ENCODE assay signal across 28 mouse cellular contexts in genomic region chr10:108360801-108361200, GRCm38 (mm10). TPM values are rescaled to one million over a fixed set of nuclear protein-coding genes. Genes with fewer than 3 reads are reported as not detected.
DNase-seq lines count a peak whose midpoint lies in the region; ATAC-seq and TF ChIP-seq lines count a peak whose summit lies in the region.
"Had no signal": no experiment of that assay in that cellular context is flagged by ENCODE, and none has a peak within 500 bp of the region (broad histone marks: within the 10 kb centered on the region; RNA-seq: fewer than 3 reads in every experiment).

No protein-coding gene starts in this region.

- H3K4me3 ChIP-seq in kidney, adult 2 months (ENCODE audit: insufficient read depth, low read depth, low read length) = no peak overlapping the region
- no peak overlapping the region for H3K4me3 ChIP-seq in lung, embryonic 14.5 days (ENCODE audit: low read depth, low read length)
- H3K4me3 ChIP-seq in embryonic fibroblast, embryonic 13.5 days (ENCODE audit: insufficient read depth, low read length) = no peak overlapping the region
- H3K4me3 ChIP-seq: embryonic facial prominence, embryonic 12.5 days; heart, embryonic 12.5 days; hindbrain, embryonic 10.5 days; intestine, embryonic 15.5 days; layer of hippocampus, adult 2 months; megakaryocyte, embryonic 14.5 days; midbrain, embryonic 13.5 days had no signal

- no peak for TF ChIP-seq CTCF in kidney, adult 2 months (conservative IDR thresholded peaks at IDR 0.05; ENCODE audit: insufficient read depth, insufficient read length, low read depth, low read length)
- no peak for TF ChIP-seq CTCF in lung, embryonic 14.5 days (IDR thresholded peaks at IDR 0.05; ENCODE audit: low read depth)
- no peak for TF ChIP-seq CTCF in embryonic fibroblast, embryonic 13.5 days (IDR thresholded peaks at IDR 0.05; ENCODE audit: borderline replicate concordance, insufficient read depth, low read length)

- H3K4me2 ChIP-seq in lung, embryonic 14.5 days = no peak overlapping the region
- H3K4me2 ChIP-seq: embryonic facial prominence, embryonic 12.5 days; heart, embryonic 12.5 days; intestine, embryonic 15.5 days; midbrain, embryonic 13.5 days had no signal

- H3K4me1 ChIP-seq in kidney, adult 2 months (ENCODE audit: control insufficient read depth, insufficient read depth, low read length) = peaks cover 26% of the 10 kb centered on the region
- H3K4me1 ChIP-seq in lung, embryonic 14.5 days (ENCODE audit: insufficient read depth) = 0 out of 2 replicates have a peak, but pooled peaks cover 7% of the 10 kb centered on the region
- H3K4me1 ChIP-seq in embryonic fibroblast, embryonic 13.5 days (ENCODE audit: control insufficient read depth, insufficient read depth, low read length) = peaks cover 7% of the 10 kb centered on the region
- H3K4me1 ChIP-seq: megakaryocyte, embryonic 14.5 days had no signal

- 41% methylated on average over 6 of the region's 6 CpGs for WGBS in kidney, adult 2 months
- WGBS in lung, embryonic 14.5 days = 31% methylated on average over 6 of the region's 6 CpGs

- no peak overlapping the region for H3K9ac ChIP-seq in lung, embryonic 14.5 days
- H3K9ac ChIP-seq: embryonic facial prominence, embryonic 12.5 days; heart, embryonic 12.5 days; intestine, embryonic 15.5 days; midbrain, embryonic 13.5 days had no signal

- H3K36me3 ChIP-seq in kidney, adult 2 months (ENCODE audit: control insufficient read depth, insufficient read depth, low read length) = no peaks in the 10 kb centered on the region
- H3K36me3 ChIP-seq in lung, embryonic 14.5 days (ENCODE audit: insufficient read depth) = peaks cover 11% of the 10 kb centered on the region; the same call in 1 of the 2 replicates
- H3K36me3 ChIP-seq: embryonic facial prominence, embryonic 12.5 days; midbrain, embryonic 13.5 days had no signal

- peak; percentile 35 for DNase-seq in kidney, adult 2 months
- DNase-seq in kidney, adult 9 months = no peak
- peak; percentile 50 for DNase-seq in lung, embryonic 14.5 days
- DNase-seq in lung, postnatal 10 days = no peak
- peak; percentile 85 for DNase-seq in MEL-GATA-1-ER (ENCODE audit: extremely low read depth, low read depth)
- DNase-seq in gastrocnemius, postnatal 4 days (ENCODE audit: low spot score in 2 of 2) = no peak
- DNase-seq: adrenal gland, postnatal 10 days; cerebellum, adult 11-12 months; cerebellum, postnatal 10 days; gastrocnemius, postnatal 10 days; heart, adult 18-20 months; heart, postnatal 10 days; kidney, postnatal 14 days; lung, postnatal 14 days; retina, postnatal 1 day; right cerebral cortex, postnatal 25 days; spleen, adult 18-20 months had no signal

- H3K9me3 ChIP-seq in lung, embryonic 14.5 days (ENCODE audit: low read depth, low read length) = 0 out of 2 replicates have a peak, but pooled peaks cover 3% of the 10 kb centered on the region
- H3K9me3 ChIP-seq: embryonic facial prominence, embryonic 12.5 days; heart, embryonic 12.5 days; hindbrain, embryonic 10.5 days; intestine, embryonic 15.5 days had no signal

- H3K27me3 ChIP-seq in kidney, adult 2 months (replicated peaks; ENCODE audit: control insufficient read depth, insufficient read depth, low read length) = no peaks in the 10 kb centered on the region
- no peaks in the 10 kb centered on the region for H3K27me3 ChIP-seq in lung, embryonic 14.5 days (ENCODE audit: insufficient read depth, low read length)
- H3K27me3 ChIP-seq: embryonic facial prominence, embryonic 12.5 days; heart, embryonic 12.5 days; intestine, embryonic 15.5 days; megakaryocyte, embryonic 14.5 days; midbrain, embryonic 13.5 days had no signal

- no peak for ATAC-seq in lung, embryonic 14.5 days (ENCODE audit: insufficient read depth)
- ATAC-seq: activated CD4-positive, CD25-positive, alpha-beta regulatory T cell, adult 4 months; forebrain, embryonic 16.5 days; hindbrain, embryonic 16.5 days; midbrain, embryonic 13.5 days had no signal

- TF ChIP-seq POLR2A in kidney, adult 2 months (IDR thresholded peaks at IDR 0.05; ENCODE audit: low read depth, low read length) = no peak
- TF ChIP-seq POLR2A in embryonic fibroblast, embryonic 13.5 days (IDR thresholded peaks at IDR 0.05; ENCODE audit: low read depth, low read length) = no peak

- H3K27ac ChIP-seq in kidney, adult 2 months (ENCODE audit: insufficient read depth, low read depth, low read length) = no peak overlapping the region; the same call in 1 of the 2 replicates
- no peak overlapping the region for H3K27ac ChIP-seq in lung, embryonic 14.5 days (ENCODE audit: low read depth)
- peak overlapping the region; percentile 77 for H3K27ac ChIP-seq in embryonic fibroblast, embryonic 13.5 days (ENCODE audit: insufficient read depth, low read length)
- H3K27ac ChIP-seq: embryonic facial prominence, embryonic 12.5 days; hindbrain, embryonic 10.5 days; intestine, embryonic 15.5 days; layer of hippocampus, adult 2 months; midbrain, embryonic 13.5 days had no signal

RNA-seq across cellular contexts. Expression of gene Pawr, which starts 28.9 kb away (rescaled TPM):
- polyA plus RNA-seq in kidney, adult 2 months (2012; rRNA removed) = 17.9 and 19.0 TPM in 2 replicates
- polyA plus RNA-seq in lung, embryonic 14.5 days (2014; fragmentation: Nextera tagmentation; extraction: Ambion mirVana) = 25.5 and 27.4 TPM in 2 replicates
- polyA plus RNA-seq in embryonic fibroblast, embryonic 13.5 days (2011; ENCODE audit: insufficient read length, low read depth, missing spikeins) = 46.2 and 51.2 TPM in 2 replicates
- total RNA-seq in gastrocnemius, postnatal 4 days (2021) = 1 to 10 TPM; 2.0 TPM
- polyA plus RNA-seq: activated CD4-positive, CD25-positive, alpha-beta regulatory T cell, adult 4 months had no signal

Comparison
In these comparisons a context has a peak if more than half of its experiments do, and no peak if none do; other contexts are left out.
1. DNase-seq: peak in kidney, adult 2 months (single experiment), lung, embryonic 14.5 days (single experiment) and MEL-GATA-1-ER (single experiment); none in kidney, adult 9 months (single experiment), lung, postnatal 10 days (single experiment) and gastrocnemius, postnatal 4 days (0 of 2).